Mouse (Mus musculus) adrenal gland (tissue): ENCODE data around the gene Rapgef4.
"Not testable (repeated sequence)": the region's sequence is repeated elsewhere in the genome, so short reads cannot be mapped to it uniquely, and the experiment has no call there.

ENCODE experiments used
- intact Hi-C: fragments of 180-260 bp; cut with DNase I; formaldehyde crosslinking; loops from one replicate; pipeline ENCODE4 v1.15.1; 2025

The Rapgef4 gene

GRCm38 (mm10) chr2:72068505-72068904 is 87.5 kb downstream of the Rapgef4 start:
- intact Hi-C loops = no loop called here

GRCm38 (mm10) chr2:72070086-72070485 is 89.0 kb downstream of the Rapgef4 start:
- intact Hi-C loops = no loop called here

- intact Hi-C loops = not testable (repeated sequence)
These were observed 92.1 kb downstream of the Rapgef4 start for GRCm38 (mm10) chr2:72073121-72073520.

GRCm38 (mm10) chr2:72074999-72075561 is 94.0 kb downstream of the Rapgef4 start:
- intact Hi-C loops = no loop called here

DNA sequence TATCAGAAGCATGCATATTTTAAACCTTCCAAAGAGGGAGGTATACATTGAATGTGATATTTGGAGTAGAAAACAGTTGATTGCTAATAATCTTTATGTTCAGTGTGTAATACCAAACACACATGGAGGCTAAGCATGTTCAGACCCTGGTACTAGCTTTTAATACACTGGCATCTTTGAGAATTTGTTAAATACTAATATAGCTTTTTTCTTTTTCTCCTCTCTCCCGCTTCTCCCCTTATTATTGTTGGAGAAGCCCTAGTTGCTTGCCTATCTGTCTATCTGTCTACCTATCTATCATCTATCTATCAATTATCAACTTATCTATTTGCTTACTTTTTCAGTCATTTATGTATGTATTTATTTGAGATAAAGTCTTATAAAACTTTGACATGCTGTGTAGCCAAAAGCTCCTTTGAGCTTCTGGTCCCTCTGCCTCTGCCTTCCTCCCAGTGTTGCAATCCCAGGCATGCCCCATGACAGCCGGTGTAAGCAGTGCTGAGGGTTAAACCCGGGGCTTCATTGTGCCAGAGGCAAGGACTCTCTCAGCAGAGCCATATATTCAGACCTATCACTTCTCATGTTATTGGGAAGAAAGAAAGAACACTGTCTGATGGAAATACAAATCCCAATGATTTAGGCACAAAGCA is 96.6 kb downstream of the Rapgef4 start:
- intact Hi-C loops = no loop called here

DNA sequence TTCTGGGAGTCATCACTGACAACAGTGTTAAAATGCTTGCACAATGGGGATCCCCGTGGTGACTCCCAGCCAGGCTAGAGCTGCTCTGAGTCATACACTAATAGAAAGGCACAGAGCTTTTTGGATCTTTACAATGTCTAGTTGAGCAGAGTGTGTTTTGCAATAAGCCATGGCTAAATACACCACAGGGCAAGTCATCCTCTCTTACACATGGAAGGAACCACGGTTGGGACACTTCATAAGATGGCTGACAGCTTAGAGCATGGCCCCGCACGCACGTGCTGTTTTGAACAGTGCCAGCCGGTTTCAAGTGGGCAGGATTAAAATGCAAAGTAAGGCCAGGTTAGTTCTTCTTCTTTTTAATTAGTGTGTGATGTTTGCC is 97.1 kb downstream of the Rapgef4 start:
- intact Hi-C loops = no loop called here

DNA sequence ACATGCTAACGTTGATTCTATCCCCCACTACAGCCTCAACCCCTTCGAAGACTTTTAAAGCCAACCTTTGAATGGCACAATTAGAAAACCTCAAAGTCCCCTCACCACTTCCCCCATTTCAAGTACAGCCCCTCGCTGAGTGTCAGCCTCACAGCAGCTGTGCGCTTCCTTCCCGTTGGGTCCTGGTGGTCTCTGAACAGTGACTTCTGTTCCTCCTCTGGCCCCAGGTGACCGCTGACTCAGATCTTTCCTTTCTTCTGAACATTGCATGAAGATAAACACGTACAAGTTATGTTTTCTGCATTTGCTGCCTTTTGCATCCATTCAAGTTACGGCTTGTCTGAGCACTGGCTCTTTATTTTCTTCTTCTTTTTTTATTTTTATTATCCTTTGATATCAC is 98.1 kb downstream of the Rapgef4 start:
- intact Hi-C loops = no loop called here

DNA sequence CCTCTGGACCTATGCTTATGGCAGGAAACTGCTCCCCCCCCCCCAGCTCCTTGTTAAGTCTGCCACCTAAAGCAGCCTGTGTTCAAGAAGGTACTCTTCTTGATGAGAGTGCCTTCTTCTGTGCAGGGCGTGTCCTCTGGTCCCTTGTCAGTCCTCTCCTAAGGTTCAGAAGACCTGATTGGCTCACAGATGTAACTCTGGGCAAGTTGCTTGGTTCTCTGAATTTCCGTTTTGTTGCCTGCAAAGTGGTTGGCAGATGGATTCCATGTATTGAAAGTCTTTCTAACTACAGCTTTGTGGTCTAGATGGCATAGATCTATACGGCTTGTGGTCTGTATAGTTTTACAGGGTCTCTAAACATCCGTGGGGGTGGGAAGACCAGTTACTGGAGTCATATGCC is 101.8 kb downstream of the Rapgef4 start:
- intact Hi-C loops = no loop called here

GRCm38 (mm10) chr2:72088886-72089285 is 107.8 kb downstream of the Rapgef4 start:
- intact Hi-C loops = no loop called here

- intact Hi-C loops = loop anchor here (5.0 kb wide), 1 partner anchor 48 kb away; no protein-coding TSS in a partner anchor
These were observed 109.0 kb downstream of the Rapgef4 start for GRCm38 (mm10) chr2:72090061-72090460.

DNA sequence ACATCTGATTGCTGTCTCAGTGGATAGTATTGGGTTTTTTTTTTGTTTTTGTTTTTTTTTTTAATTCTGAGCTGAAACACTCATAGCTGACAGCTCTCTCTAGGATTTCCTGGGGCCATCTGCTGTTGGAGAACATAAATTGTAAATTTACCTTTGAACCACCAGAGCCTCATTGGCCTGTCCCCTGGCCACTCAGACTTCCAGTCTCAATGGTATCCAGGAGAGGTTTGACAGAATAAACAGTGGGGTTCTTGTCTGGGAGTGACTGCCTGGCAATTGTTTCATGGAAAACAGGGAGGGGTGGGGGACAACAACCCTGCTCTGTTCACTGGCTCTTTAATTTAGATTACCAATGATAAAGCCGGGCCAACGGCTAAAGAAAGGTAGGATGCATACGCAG is 111.0 kb downstream of the Rapgef4 start:
- intact Hi-C loops = loop anchor here (5.0 kb wide), 1 partner anchor 50 kb away; no protein-coding TSS in a partner anchor

- intact Hi-C loops = loop anchor here (5.0 kb wide), 1 partner anchor 51 kb away; no protein-coding TSS in a partner anchor
These were observed 112.5 kb downstream of the Rapgef4 start for GRCm38 (mm10) chr2:72093402-72094037.

DNA sequence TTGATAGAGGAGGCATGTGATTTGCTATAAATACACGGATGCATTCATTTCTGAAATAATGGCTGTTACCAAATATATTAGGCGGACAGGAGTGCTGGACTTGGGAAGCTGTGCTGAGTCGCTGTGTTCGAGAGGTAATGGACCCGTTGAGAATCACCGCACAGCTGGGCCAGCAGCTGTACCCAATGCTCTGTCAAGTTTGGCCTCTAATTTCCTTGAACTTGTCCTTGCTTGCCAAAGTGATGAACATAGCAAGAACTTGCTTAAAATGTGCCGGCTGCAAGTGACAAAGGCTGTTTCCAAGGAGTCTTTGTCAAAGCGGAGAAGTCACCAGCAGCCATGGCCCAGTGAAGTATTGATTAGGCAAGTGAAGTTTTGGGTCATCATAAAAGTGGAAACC is 113.0 kb downstream of the Rapgef4 start:
- intact Hi-C loops = loop anchor here (5.0 kb wide), 1 partner anchor 52 kb away; no protein-coding TSS in a partner anchor

GRCm38 (mm10) chr2:72094446-72094845 is 113.4 kb downstream of the Rapgef4 start:
- intact Hi-C loops = loop anchor here (5.0 kb wide), 1 partner anchor 52 kb away; no protein-coding TSS in a partner anchor

DNA sequence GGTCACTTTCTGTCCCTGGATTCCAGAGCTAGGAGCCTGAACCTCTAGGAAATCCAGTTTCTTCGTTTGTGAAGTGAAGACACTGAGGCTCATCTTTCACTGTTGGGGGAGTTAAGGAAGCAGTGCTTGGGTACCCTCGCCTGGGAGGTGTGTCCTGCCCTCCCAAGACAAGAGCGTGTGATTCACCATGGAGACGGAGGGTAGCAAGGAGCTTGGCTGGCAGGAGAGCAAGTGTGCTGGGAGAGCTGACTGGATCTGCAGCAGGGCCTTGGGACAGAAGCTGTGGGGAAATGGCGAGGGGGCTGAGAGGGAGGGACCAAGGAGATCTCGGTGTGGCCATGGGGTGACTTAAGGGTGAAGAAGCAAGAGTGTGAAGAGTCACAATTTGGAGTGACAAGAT is 114.0 kb downstream of the Rapgef4 start:
- intact Hi-C loops = loop anchor here (5.0 kb wide), 1 partner anchor 102 kb away; no protein-coding TSS in a partner anchor

DNA sequence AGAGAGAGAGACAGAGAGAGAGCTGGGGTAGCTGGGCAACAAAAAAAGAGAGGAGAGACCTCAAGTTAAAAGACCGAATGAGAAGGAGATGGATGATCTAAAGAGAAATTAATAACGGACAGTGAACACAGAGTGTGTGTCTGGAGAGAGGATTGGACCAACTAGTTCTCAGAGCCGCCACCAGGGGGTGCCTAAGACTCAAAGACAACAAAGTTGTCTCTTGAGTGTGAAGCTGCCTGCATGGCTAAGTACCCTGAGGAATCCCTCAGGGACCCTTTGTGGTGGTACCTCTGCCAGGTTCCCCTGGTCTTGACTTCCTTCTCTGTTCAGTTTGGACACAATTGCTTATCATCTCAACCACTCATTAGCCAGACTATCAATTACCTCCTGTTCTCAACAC is 115.3 kb downstream of the Rapgef4 start:
- intact Hi-C loops = loop anchor here (2.0 to 5.0 kb wide), 2 partner anchors 52 to 101 kb away; no protein-coding TSS in a partner anchor

DNA sequence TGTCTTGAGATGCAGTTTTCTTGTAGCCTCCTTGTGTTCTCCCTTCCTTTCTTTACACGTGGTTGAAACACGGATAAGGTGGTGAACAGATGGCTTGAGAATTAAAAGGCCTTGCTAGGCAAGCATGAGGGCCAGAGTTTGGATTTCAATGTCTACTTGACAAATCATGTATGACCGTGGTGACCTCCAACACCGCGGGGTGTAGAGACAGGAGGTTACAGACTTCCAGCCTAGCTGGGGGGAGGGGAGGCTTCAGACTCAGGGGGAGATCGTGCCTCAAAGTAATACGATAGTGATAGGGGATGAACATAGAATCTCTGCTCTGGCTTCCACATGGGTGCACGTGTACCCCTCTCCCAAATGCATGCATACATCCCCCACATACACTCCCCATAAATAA is 117.3 kb downstream of the Rapgef4 start:
- intact Hi-C loops = loop anchor here (5.0 kb wide), 1 partner anchor 99 kb away; no protein-coding TSS in a partner anchor

- intact Hi-C loops = no loop called here
These were observed 123.6 kb downstream of the Rapgef4 start for GRCm38 (mm10) chr2:72104604-72105003.

- intact Hi-C loops = no loop called here
These were observed 126.6 kb downstream of the Rapgef4 start for GRCm38 (mm10) chr2:72107525-72108180.

- intact Hi-C loops = no loop called here
These were observed 127.6 kb downstream of the Rapgef4 start for GRCm38 (mm10) chr2:72108448-72109312.

DNA sequence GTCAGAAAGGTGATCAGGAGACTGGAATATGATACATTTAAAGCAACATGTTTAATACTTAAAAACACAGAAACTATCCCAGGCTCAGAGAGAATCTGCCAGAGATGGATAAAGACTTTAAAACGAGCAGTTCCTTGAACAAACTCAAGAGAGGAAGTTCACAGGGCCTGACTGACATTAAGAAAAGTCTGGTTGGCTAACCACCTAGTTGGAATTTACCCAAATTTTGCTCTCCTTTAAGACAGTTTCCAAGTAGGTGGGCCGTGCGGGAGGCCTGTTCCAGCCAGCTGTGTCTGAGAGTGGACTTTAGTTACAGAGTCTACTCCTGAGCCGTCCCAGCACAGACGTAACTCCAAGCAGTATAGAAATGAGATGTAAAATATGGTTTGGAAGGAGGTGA is 129.4 kb downstream of the Rapgef4 start:
- intact Hi-C loops = no loop called here
